Comparison of ENCODE assay signal across 8 mouse cellular contexts in genomic region chr6:3345924-3346597, GRCm38 (mm10). TPM values are rescaled to one million over a fixed set of nuclear protein-coding genes. Genes with fewer than 3 reads are reported as not detected.
A peak's percentile ranks its signal among the peaks of the same experiment; 100 is the strongest.
DNase-seq lines count a peak whose midpoint lies in the region; ATAC-seq lines count a peak whose summit lies in the region.
"Not testable (repeated sequence)": the region's sequence is repeated elsewhere in the genome, so short reads cannot be mapped to it uniquely, and the experiment has no call there.

No protein-coding gene starts in this region.

- not testable (repeated sequence) for H3K9me3 ChIP-seq in forebrain, embryonic 11.5 days (ENCODE audit: control insufficient read depth, low read length); limb, embryonic 11.5 days (ENCODE audit: control insufficient read depth, low read length)

- not testable (repeated sequence) for H3K4me3 ChIP-seq in forebrain, embryonic 11.5 days (ENCODE audit: low read depth, low read length); limb, embryonic 11.5 days (ENCODE audit: low read depth, low read length)

- intact Hi-C loops in heart, postnatal 10 days (cut with DNase I): not testable (repeated sequence)

- not testable (repeated sequence) for H3K4me2 ChIP-seq in forebrain, embryonic 11.5 days (ENCODE audit: low read depth, low read length, severe bottlenecking); limb, embryonic 11.5 days (ENCODE audit: low read depth, severe bottlenecking)

- H3K4me1 ChIP-seq in forebrain, embryonic 11.5 days (replicated peaks; ENCODE audit: control insufficient read depth, insufficient read depth, low read length); limb, embryonic 11.5 days (ENCODE audit: control insufficient read depth, insufficient read depth, low read length): not testable (repeated sequence)

- peak; percentile 54 for DNase-seq in adrenal gland, postnatal 14 days
- DNase-seq in forebrain, embryonic 11.5 days (ENCODE audit: low spot score): not testable (repeated sequence)
- DNase-seq in heart, postnatal 10 days: peak; percentile 51 to 57
- peak; percentile 78 for DNase-seq in kidney, adult 9 months
- peak; percentile 42 for DNase-seq in limb, embryonic 11.5 days (ENCODE audit: low spot score)
- DNase-seq in skeletal muscle tissue, adult 2 months (ENCODE audit: low read depth, low spot score): peak; percentile 47
- peak; percentile 28 for DNase-seq in urinary bladder, postnatal 36 days (ENCODE audit: low spot score in 2 of 2)

- not testable (repeated sequence) for H3K36me3 ChIP-seq in forebrain, embryonic 11.5 days (ENCODE audit: control insufficient read depth, insufficient read depth, low read length); limb, embryonic 11.5 days (ENCODE audit: control insufficient read depth, insufficient read depth, low read length)

- 23% methylated on average over 1 of the region's 1 CpGs for WGBS in forebrain, embryonic 11.5 days
- 11% methylated on average over 1 of the region's 1 CpGs for WGBS in limb, embryonic 11.5 days

- H3K27me3 ChIP-seq in forebrain, embryonic 11.5 days (ENCODE audit: control insufficient read depth, insufficient read depth, low read length); limb, embryonic 11.5 days (ENCODE audit: control insufficient read depth, insufficient read depth, low read length): not testable (repeated sequence)

- H3K27ac ChIP-seq in forebrain, embryonic 11.5 days (ENCODE audit: low read depth, low read length); limb, embryonic 11.5 days (replicated peaks; ENCODE audit: low read depth, low read length): not testable (repeated sequence)

- not testable (repeated sequence) for H3K9ac ChIP-seq in forebrain, embryonic 11.5 days (ENCODE audit: low read length); limb, embryonic 11.5 days (ENCODE audit: low read length)

- 0 out of 2 replicates have a peak, but pooled peaks have one; percentile 42 for ATAC-seq in forebrain, embryonic 11.5 days (replicated peaks; ENCODE audit: low FRiP score)
- ATAC-seq in limb, embryonic 11.5 days (ENCODE audit: insufficient number of reproducible peaks, low FRiP score, low TSS enrichment, low read depth): not testable (repeated sequence)
- peak; percentile 98 for ATAC-seq in megakaryocyte-erythroid progenitor cell, adult 5-6 weeks (replicated peaks; ENCODE audit: low FRiP score, low TSS enrichment, poor library complexity, severe bottlenecking)

RNA-seq across cellular contexts. Expression of gene Samd9l, which starts 53.3 kb away (rescaled TPM):
- 11.3 and 15.7 TPM in 2 replicates for total RNA-seq in adrenal gland, postnatal 14 days (2021)
- polyA plus RNA-seq in forebrain, embryonic 11.5 days (2014; fragmentation: Nextera tagmentation; extraction: Ambion mirVana): 0.33 and 0.39 TPM in 2 replicates
- 10 to 100 TPM; 11.2 to 12.3 TPM for total RNA-seq in heart, postnatal 10 days (2021)
- 0.30 and 0.40 TPM in 2 replicates for polyA plus RNA-seq in limb, embryonic 11.5 days (2014; fragmentation: Nextera tagmentation; extraction: Ambion mirVana)
- 21.9 TPM in 2 replicates for total RNA-seq in megakaryocyte-erythroid progenitor cell, adult 5-6 weeks (2014; fragmentation: Nextera tagmentation)
- total RNA-seq in megakaryocyte-erythroid progenitor cell, adult 5-6 weeks (2017): 33.6 and 49.7 TPM in 2 replicates
